Mouse (Mus musculus) cerebellum, adult 8-10 months (tissue): ENCODE data around the gene Jakmip3.

Experiments used
- DNase-seq: peaks from one replicate; pipeline ENCODE4 v3.0.0; 2022

Gene Jakmip3

GRCm38 (mm10) chr7:139074189-139074588 lies 133.7 kb downstream of the Jakmip3 start:
- no peak for DNase-seq

- DNase-seq, result no peak
These were observed 134.7 kb downstream of the Jakmip3 start for GRCm38 (mm10) chr7:139075054-139075794.

- no peak for DNase-seq
These were observed 136.8 kb downstream of the Jakmip3 start for GRCm38 (mm10) chr7:139077283-139077682.

- DNase-seq, result no peak
These were observed 137.7 kb downstream of the Jakmip3 start for GRCm38 (mm10) chr7:139078181-139078580.

GRCm38 (mm10) chr7:139079141-139079540 lies 138.6 kb downstream of the Jakmip3 start:
- no peak for DNase-seq

GRCm38 (mm10) chr7:139080714-139081113 lies 140.2 kb downstream of the Jakmip3 start:
- no peak for DNase-seq

- DNase-seq, result no peak
These were observed 140.6 kb downstream of the Jakmip3 start for GRCm38 (mm10) chr7:139081158-139081557.

- DNase-seq, result no peak
These were observed 141.8 kb downstream of the Jakmip3 start for GRCm38 (mm10) chr7:139082281-139082680.

- DNase-seq, result no peak
These were observed 143.8 kb downstream of the Jakmip3 start for GRCm38 (mm10) chr7:139084316-139084715.

GRCm38 (mm10) chr7:139085629-139086194 lies 145.2 kb downstream of the Jakmip3 start, which contains the start of gene Dpysl4:
TSS of gene Dpysl4 (plus strand) at chr7:139086001.
- peak; percentile 94 for DNase-seq

- DNase-seq, result no peak
These were observed 145.9 kb downstream of the Jakmip3 start for GRCm38 (mm10) chr7:139086195-139087158.

GRCm38 (mm10) chr7:139087801-139088200 lies 147.3 kb downstream of the Jakmip3 start:
- no peak for DNase-seq

- DNase-seq, result no peak
These were observed 149.7 kb downstream of the Jakmip3 start for GRCm38 (mm10) chr7:139089892-139090874.

GRCm38 (mm10) chr7:139091681-139092080 lies 151.2 kb downstream of the Jakmip3 start:
- no peak for DNase-seq

- no peak for DNase-seq
These were observed 152.1 kb downstream of the Jakmip3 start for GRCm38 (mm10) chr7:139092676-139093075.

GRCm38 (mm10) chr7:139093124-139093523 lies 152.6 kb downstream of the Jakmip3 start:
- peak; percentile 84 for DNase-seq

- DNase-seq, result no peak
These were observed 153.3 kb downstream of the Jakmip3 start for GRCm38 (mm10) chr7:139093781-139094180.

- DNase-seq, result peak; percentile 95
These were observed 154.2 kb downstream of the Jakmip3 start for GRCm38 (mm10) chr7:139094761-139095160.

- no peak for DNase-seq
These were observed 154.8 kb downstream of the Jakmip3 start for GRCm38 (mm10) chr7:139095282-139095681.

GRCm38 (mm10) chr7:139096399-139096798 lies 155.9 kb downstream of the Jakmip3 start:
- DNase-seq, result no peak

GRCm38 (mm10) chr7:139100531-139101095 lies 160.1 kb downstream of the Jakmip3 start:
- peak; percentile 28 for DNase-seq
